Mouse (Mus musculus): Measurements from ENCODE around the gene Nlrp3.
"Not testable (repeated sequence)": the region's sequence is repeated elsewhere in the genome, so short reads cannot be mapped to it uniquely, and the experiment has no call there.

Gene Nlrp3

GRCm38 (mm10) chr11:59537218-59538130 is 3.9 kb upstream of the Nlrp3 start:
- DNase-seq (ENCODE audit: extremely low spot score), result no peak

GRCm38 (mm10) chr11:59538387-59538786 is 3.0 kb upstream of the Nlrp3 start:
- DNase-seq (ENCODE audit: extremely low spot score), result no peak

- no peak for DNase-seq (ENCODE audit: extremely low spot score)
Observed at GRCm38 (mm10) chr11:59540123-59540522, 1.2 kb upstream of the Nlrp3 start.

- DNase-seq (ENCODE audit: extremely low spot score), result no peak
Observed at GRCm38 (mm10) chr11:59542442-59542841, 1.1 kb downstream of the Nlrp3 start.

- no peak for DNase-seq (ENCODE audit: extremely low spot score)
Observed at GRCm38 (mm10) chr11:59543376-59543775, 2.0 kb downstream of the Nlrp3 start.

GRCm38 (mm10) chr11:59544005-59544404 is 2.6 kb downstream of the Nlrp3 start:
- no peak for DNase-seq (ENCODE audit: extremely low spot score)

- no peak for DNase-seq (ENCODE audit: extremely low spot score)
Observed at GRCm38 (mm10) chr11:59554127-59554526, 12.8 kb downstream of the Nlrp3 start.

GRCm38 (mm10) chr11:59554535-59554934 is 13.2 kb downstream of the Nlrp3 start:
- DNase-seq (ENCODE audit: extremely low spot score), result no peak

- DNase-seq (ENCODE audit: extremely low spot score), result no peak
Observed at GRCm38 (mm10) chr11:59560906-59561305, 19.5 kb downstream of the Nlrp3 start.

GRCm38 (mm10) chr11:59562336-59562735 is 21.0 kb downstream of the Nlrp3 start:
- no peak for DNase-seq (ENCODE audit: extremely low spot score)

- DNase-seq (ENCODE audit: extremely low spot score), result no peak
Observed at GRCm38 (mm10) chr11:59562837-59563236, 21.5 kb downstream of the Nlrp3 start.

GRCm38 (mm10) chr11:59569306-59569705 is 27.9 kb downstream of the Nlrp3 start:
- DNase-seq (ENCODE audit: extremely low spot score), result no peak

- no peak for DNase-seq (ENCODE audit: extremely low spot score)
Observed at GRCm38 (mm10) chr11:59575726-59576125, 34.4 kb downstream of the Nlrp3 start.

- not testable (repeated sequence) for DNase-seq (ENCODE audit: extremely low spot score)
Observed at GRCm38 (mm10) chr11:59576135-59576534, 34.8 kb downstream of the Nlrp3 start, which contains the start of gene Olfr222. Olfr222 (minus strand) TSS chr11:59576235.

- DNase-seq (ENCODE audit: extremely low spot score), result peak; percentile 14
Observed at GRCm38 (mm10) chr11:59584539-59584938, 43.2 kb downstream of the Nlrp3 start.

GRCm38 (mm10) chr11:59589496-59589895 is 48.1 kb downstream of the Nlrp3 start:
- no peak for DNase-seq (ENCODE audit: extremely low spot score)

- no peak for DNase-seq (ENCODE audit: extremely low spot score)
Observed at GRCm38 (mm10) chr11:59593189-59593588, 51.8 kb downstream of the Nlrp3 start, which contains the start of gene Olfr223. Olfr223 (minus strand) TSS chr11:59593289.

- DNase-seq (ENCODE audit: extremely low spot score), result no peak
Observed at GRCm38 (mm10) chr11:59596091-59596490, 54.7 kb downstream of the Nlrp3 start.

GRCm38 (mm10) chr11:59596950-59597349 is 55.6 kb downstream of the Nlrp3 start:
- no peak for DNase-seq (ENCODE audit: extremely low spot score)

GRCm38 (mm10) chr11:59599211-59599610 is 57.8 kb downstream of the Nlrp3 start:
- no peak for DNase-seq (ENCODE audit: extremely low spot score)

- no peak for DNase-seq (ENCODE audit: extremely low spot score)
Observed at GRCm38 (mm10) chr11:59600872-59601271, 59.5 kb downstream of the Nlrp3 start.

- no peak for DNase-seq (ENCODE audit: extremely low spot score)
Observed at GRCm38 (mm10) chr11:59602287-59602686, 60.9 kb downstream of the Nlrp3 start.

- DNase-seq (ENCODE audit: extremely low spot score), result no peak
Observed at GRCm38 (mm10) chr11:59611646-59612045, 70.3 kb downstream of the Nlrp3 start.

Measured in embryo, embryonic 9.5 days (tissue).